Mouse (Mus musculus) liver, embryonic 16.5 days (tissue): ENCODE measurements around the gene Tgm1. TPM values are rescaled to one million over a fixed set of nuclear protein-coding genes. Genes with fewer than 3 reads are reported as not detected.
A peak's percentile ranks its signal among the peaks of the same experiment; 100 is the strongest.

ENCODE experiments used
- ATAC-seq: fragments of 200-750 bp; cut with Nextera tagmentation; 2 replicates; pipeline ENCODE4 v1.8.0; 2017; ENCODE audit warnings: low read depth, mild to moderate bottlenecking, moderate number of reproducible peaks, moderate library complexity
- H3K27ac ChIP-seq: fragments of 300-500 bp; sonication (generic); 2 replicates; pipeline ENCODE4 v1.5.1; 2014; ENCODE audit warnings: mild to moderate bottlenecking, low read length
- H3K27me3 ChIP-seq: fragments of 300-500 bp; sonication (generic); 2 replicates; pipeline ENCODE4 v1.6.1; 2014; ENCODE audit warnings: low read depth, low read length, mixed read lengths; ENCODE audit not compliant: control insufficient read depth, insufficient read depth
- H3K36me3 ChIP-seq: fragments of 300-500 bp; sonication (generic); 2 replicates; pipeline ENCODE4 v1.6.1; 2014; ENCODE audit warnings: mild to moderate bottlenecking; ENCODE audit not compliant: control insufficient read depth, insufficient read depth
- H3K4me1 ChIP-seq: fragments of 300-500 bp; sonication (generic); 2 replicates; pipeline ENCODE4 v1.6.1; 2014; ENCODE audit warnings: low read depth, low read length, mixed read lengths; ENCODE audit not compliant: control insufficient read depth
- H3K4me2 ChIP-seq: fragments of 300-500 bp; sonication (generic); 2 replicates; pipeline ENCODE4 v1.6.1; 2014; ENCODE audit warnings: low read depth, low read length, mixed read lengths
- H3K4me3 ChIP-seq: fragments of 300-500 bp; sonication (generic); 2 replicates; pipeline ENCODE4 v1.5.1; 2014; ENCODE audit warnings: low read depth, mild to moderate bottlenecking, low read length
- H3K9ac ChIP-seq: fragments of 300-500 bp; sonication (generic); 2 replicates; pipeline ENCODE4 v1.6.1; 2014; ENCODE audit warnings: low read depth, low read length
- H3K9me3 ChIP-seq: fragments of 300-500 bp; sonication (generic); replicated peaks from 2 replicates; pipeline ENCODE4 v1.6.1; 2016; ENCODE audit warnings: low read length; ENCODE audit not compliant: control insufficient read depth
- WGBS: fragments of 180-500 bp; shearing (Covaris S2); extraction: QIAGEN DNeasy Blood & Tissue Kit; methylation state at CpG from one replicate; pipeline ENCODE4 v1.1.7; 2014; ENCODE audit not compliant: insufficient replicate concordance; 5-methylcytosine and 5-hydroxymethylcytosine counted together
- polyA plus RNA-seq: library from polyadenylated mRNA; unstranded; fragments of >200 nt; fragmentation: Nextera tagmentation; extraction: Ambion mirVana; gene quantifications from 2 replicates; pipeline ENCODE4 v1.2.1, GENCODE M21; 2015

Gene Tgm1
- polyA plus RNA-seq, 1 experiment from 2014 or later, result 3.1 TPM

- H3K9ac ChIP-seq, result no peak overlapping the region
- H3K4me2 ChIP-seq, result no peak overlapping the region
- no peaks in the 10 kb centered on the region; the same call in 1 of the 2 replicates for H3K36me3 ChIP-seq
- H3K4me3 ChIP-seq, result no peak overlapping the region
- ATAC-seq, result no peak
- peaks cover 29% of the 10 kb centered on the region for H3K4me1 ChIP-seq
- H3K27me3 ChIP-seq, result no peaks in the 10 kb centered on the region
- 0 out of 2 replicates have a peak overlapping the region, but pooled peaks have one; percentile 0 for H3K27ac ChIP-seq
- WGBS, result 81% methylated on average over 12 of the region's 12 CpGs
- H3K9me3 ChIP-seq, result no peaks in the 10 kb centered on the region
Measured at GRCm38 (mm10) chr14:55720666-55721065, 6.9 kb upstream of the Tgm1 start.

- 72% methylated on average over 6 of the region's 6 CpGs for WGBS
- H3K9ac ChIP-seq, result no peak overlapping the region
- H3K36me3 ChIP-seq, result no peaks in the 10 kb centered on the region; the same call in 1 of the 2 replicates
- no peaks in the 10 kb centered on the region for H3K9me3 ChIP-seq
- H3K27me3 ChIP-seq, result no peaks in the 10 kb centered on the region
- H3K4me2 ChIP-seq, result no peak overlapping the region
- H3K4me1 ChIP-seq, result peaks cover 30% of the 10 kb centered on the region
- no peak for ATAC-seq
- H3K27ac ChIP-seq, result no peak overlapping the region
- H3K4me3 ChIP-seq, result no peak overlapping the region
Measured at GRCm38 (mm10) chr14:55719737-55720136, 6.0 kb upstream of the Tgm1 start.

GRCm38 (mm10) chr14:55716884-55717283 is 3.2 kb upstream of the Tgm1 start:
- Histone ChIP-seq H3K4me1 (peaks cover 22% of the 10 kb centered on the region), H3K36me3 (no peaks in the 10 kb centered on the region; the same call in 1 of the 2 replicates), H3K27me3 (no peaks in the 10 kb centered on the region; the same call in 1 of the 2 replicates), H3K4me3 (no peak overlapping the region), H3K9me3 (no peaks in the 10 kb centered on the region), H3K9ac (no peak overlapping the region), H3K27ac (no peak overlapping the region), H3K4me2 (no peak overlapping the region)
- ATAC-seq, result no peak
- WGBS, result 69% methylated on average over 8 of the region's 8 CpGs

GRCm38 (mm10) chr14:55716271-55716670 is 2.5 kb upstream of the Tgm1 start:
- Histone ChIP-seq H3K9ac (no peak overlapping the region), H3K4me3 (no peak overlapping the region), H3K4me1 (peaks cover 17% of the 10 kb centered on the region), H3K27me3 (no peaks in the 10 kb centered on the region; the same call in 1 of the 2 replicates), H3K36me3 (no peaks in the 10 kb centered on the region; the same call in 1 of the 2 replicates), H3K4me2 (no peak overlapping the region), H3K27ac (no peak overlapping the region), H3K9me3 (no peaks in the 10 kb centered on the region)
- no peak for ATAC-seq
- 83% methylated on average over 6 of the region's 6 CpGs for WGBS

GRCm38 (mm10) chr14:55714893-55715292 is 1.2 kb upstream of the Tgm1 start:
- Histone ChIP-seq H3K4me2 (no peak overlapping the region), H3K9me3 (no peaks in the 10 kb centered on the region), H3K36me3 (no peaks in the 10 kb centered on the region; the same call in 1 of the 2 replicates), H3K4me3 (no peak overlapping the region), H3K4me1 (peaks cover 16% of the 10 kb centered on the region), H3K27ac (no peak overlapping the region), H3K27me3 (no peaks in the 10 kb centered on the region; the same call in 1 of the 2 replicates), H3K9ac (no peak overlapping the region)
- WGBS, result 28% methylated on average over 6 of the region's 6 CpGs
- no peak for ATAC-seq

- Histone ChIP-seq H3K27ac (no peak overlapping the region), H3K27me3 (no peaks in the 10 kb centered on the region; the same call in 1 of the 2 replicates), H3K4me3 (peak overlapping the region; percentile 52), H3K9ac (peak overlapping the region; percentile 40; the same call in 1 of the 2 replicates), H3K4me1 (peaks cover 16% of the 10 kb centered on the region), H3K4me2 (peak overlapping the region; percentile 62), H3K36me3 (no peaks in the 10 kb centered on the region; the same call in 1 of the 2 replicates), H3K9me3 (no peaks in the 10 kb centered on the region)
- ATAC-seq, result peak; percentile 70
- 10% methylated on average over 25 of the region's 25 CpGs for WGBS
Measured at GRCm38 (mm10) chr14:55713007-55713728, 558 bp downstream of the Tgm1 start.

- H3K4me3 ChIP-seq, result no peak overlapping the region
- no peak overlapping the region for H3K9ac ChIP-seq
- peaks cover 23% of the 10 kb centered on the region for H3K4me1 ChIP-seq
- no peaks in the 10 kb centered on the region for H3K9me3 ChIP-seq
- H3K27me3 ChIP-seq, result no peaks in the 10 kb centered on the region; the same call in 1 of the 2 replicates
- no peaks in the 10 kb centered on the region for H3K36me3 ChIP-seq
- ATAC-seq, result no peak
- no peak overlapping the region for H3K4me2 ChIP-seq
- H3K27ac ChIP-seq, result no peak overlapping the region
- WGBS, result 66% methylated on average over 7 of the region's 7 CpGs
Measured at GRCm38 (mm10) chr14:55711786-55712185, 1.9 kb downstream of the Tgm1 start.

GRCm38 (mm10) chr14:55709509-55709908 is 4.2 kb downstream of the Tgm1 start:
- 71% methylated on average over 4 of the region's 4 CpGs for WGBS
- Histone ChIP-seq H3K4me1 (peaks cover 17% of the 10 kb centered on the region), H3K27me3 (no peaks in the 10 kb centered on the region; the same call in 1 of the 2 replicates), H3K4me2 (no peak overlapping the region), H3K27ac (no peak overlapping the region), H3K9me3 (no peaks in the 10 kb centered on the region), H3K4me3 (no peak overlapping the region), H3K9ac (no peak overlapping the region), H3K36me3 (no peaks in the 10 kb centered on the region)
- no peak for ATAC-seq

- H3K36me3 ChIP-seq, result no peaks in the 10 kb centered on the region
- H3K4me3 ChIP-seq, result no peak overlapping the region
- H3K4me1 ChIP-seq, result peaks cover 7% of the 10 kb centered on the region
- H3K27me3 ChIP-seq, result no peaks in the 10 kb centered on the region; the same call in 1 of the 2 replicates
- no peak overlapping the region for H3K9ac ChIP-seq
- ATAC-seq, result 0 out of 2 replicates have a peak, but pooled peaks have one; percentile 30
- WGBS, result 28% methylated on average over 5 of the region's 5 CpGs
- no peaks in the 10 kb centered on the region for H3K9me3 ChIP-seq
- no peak overlapping the region for H3K27ac ChIP-seq
- no peak overlapping the region for H3K4me2 ChIP-seq
Measured at GRCm38 (mm10) chr14:55707397-55707796, 6.3 kb downstream of the Tgm1 start.
